Mouse (Mus musculus): ENCODE measurements at regions not wholly inside any gene's neighbourhood (a gene's known extent, or its start where the extent isn't known, plus 50 kb on each side); places are given as distances from the start of the nearest gene placed in this dataset.

GRCm38 (mm10) chr7:70649760-70650377 is 283.3 kb upstream of the Nr2f2 start:
- in situ Hi-C loops (cut with MboI, MseI) = no loop called here

DNA sequence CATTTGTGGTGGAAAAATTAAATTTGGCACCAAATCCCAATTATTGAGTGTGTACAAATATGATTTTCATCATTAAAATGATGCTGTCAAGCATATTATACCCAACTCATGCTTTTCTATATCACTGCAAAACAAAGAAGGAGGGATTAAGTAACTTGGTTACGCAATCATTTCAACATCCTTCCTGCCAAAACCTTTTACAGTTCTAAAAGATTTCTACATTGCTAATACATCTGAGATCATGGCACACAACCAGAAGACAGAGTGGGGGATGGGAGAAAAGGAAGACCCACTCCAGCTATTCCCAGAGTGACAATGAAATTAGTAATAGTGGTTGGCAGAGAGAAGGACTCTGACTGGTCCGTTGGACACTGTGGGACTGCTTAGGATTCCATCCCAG is 280.3 kb upstream of the Nr2f2 start:
- in situ Hi-C loops (cut with MboI, MseI) = no loop called here

DNA sequence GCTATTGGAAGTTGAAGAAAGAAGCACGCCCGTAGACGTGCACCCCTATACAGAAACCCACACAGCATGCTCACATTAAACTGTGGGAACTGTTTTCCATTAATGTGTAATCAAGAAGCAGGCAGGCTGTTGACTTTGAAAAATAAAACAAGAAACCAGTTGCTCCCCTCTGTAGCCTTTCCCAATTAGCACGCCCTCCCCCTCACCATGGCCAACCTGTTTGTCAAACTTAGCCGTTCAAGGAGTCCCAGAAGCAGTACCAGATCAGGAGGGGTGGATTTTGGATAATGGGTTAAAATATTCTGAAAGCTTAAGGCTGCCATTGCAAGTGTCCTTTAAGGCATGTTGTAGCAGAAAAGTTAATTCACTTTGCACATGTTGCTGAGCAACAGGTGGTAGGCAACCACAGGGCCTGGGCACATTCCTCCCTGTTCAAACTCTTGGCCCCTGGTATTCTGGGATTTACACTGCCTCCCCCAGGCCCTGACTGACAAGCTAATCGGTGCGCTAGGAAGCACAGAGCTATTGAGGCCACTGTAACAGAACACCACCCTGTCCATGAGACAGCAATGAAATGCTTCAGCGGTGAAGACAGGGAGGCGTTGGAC is 277.3 kb upstream of the Nr2f2 start:
- in situ Hi-C loops (cut with MboI, MseI) = no loop called here

DNA sequence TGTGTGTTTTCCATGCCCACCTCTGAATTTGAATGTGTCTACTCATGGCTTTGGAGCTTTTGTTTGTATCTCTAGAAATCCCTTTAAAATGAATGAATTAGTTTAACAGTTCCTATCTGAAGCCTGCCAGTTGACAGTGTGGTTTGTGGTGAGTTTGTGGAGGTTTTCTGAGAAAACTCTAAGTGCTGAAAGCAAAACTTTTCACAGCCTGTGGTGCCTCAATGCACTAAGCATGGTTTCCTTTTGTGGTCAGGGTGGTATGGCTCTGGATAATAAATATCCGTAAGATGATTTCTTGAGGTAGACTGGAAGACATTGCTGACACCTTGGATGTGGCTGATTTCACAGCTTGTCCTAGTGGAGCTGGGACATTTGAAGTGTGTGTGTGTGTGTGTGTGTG is 276.5 kb upstream of the Nr2f2 start:
- in situ Hi-C loops (cut with MboI, MseI) = no loop called here

- in situ Hi-C loops (cut with MboI, MseI) = no loop called here
Measured at GRCm38 (mm10) chr7:70641217-70641616, 274.7 kb upstream of the Nr2f2 start.

- in situ Hi-C loops (cut with MboI, MseI) = no loop called here
Measured at GRCm38 (mm10) chr7:70640574-70640973, 274.0 kb upstream of the Nr2f2 start.

DNA sequence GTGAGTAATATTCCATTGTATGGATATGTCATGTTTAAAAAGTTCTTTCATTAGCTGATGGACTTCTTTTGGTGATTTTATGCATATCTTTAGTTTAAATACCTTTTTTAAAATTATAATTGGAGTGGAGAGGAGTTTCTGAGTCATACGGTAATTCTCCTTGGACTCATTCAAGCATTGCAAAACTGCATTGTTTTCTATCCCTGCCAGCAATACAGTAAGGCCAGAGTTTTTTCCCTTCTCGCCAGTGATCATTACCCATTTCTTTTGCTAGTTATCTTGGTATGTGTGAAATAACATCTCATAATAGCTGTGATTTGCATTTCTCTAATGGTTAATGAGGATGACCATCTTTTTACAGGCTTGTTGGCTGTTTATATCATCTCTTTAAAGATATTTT is 271.6 kb upstream of the Nr2f2 start:
- in situ Hi-C loops (cut with MboI, MseI) = no loop called here

GRCm38 (mm10) chr7:70634016-70634415 is 267.5 kb upstream of the Nr2f2 start:
- in situ Hi-C loops (cut with MboI, MseI) = no loop called here

DNA sequence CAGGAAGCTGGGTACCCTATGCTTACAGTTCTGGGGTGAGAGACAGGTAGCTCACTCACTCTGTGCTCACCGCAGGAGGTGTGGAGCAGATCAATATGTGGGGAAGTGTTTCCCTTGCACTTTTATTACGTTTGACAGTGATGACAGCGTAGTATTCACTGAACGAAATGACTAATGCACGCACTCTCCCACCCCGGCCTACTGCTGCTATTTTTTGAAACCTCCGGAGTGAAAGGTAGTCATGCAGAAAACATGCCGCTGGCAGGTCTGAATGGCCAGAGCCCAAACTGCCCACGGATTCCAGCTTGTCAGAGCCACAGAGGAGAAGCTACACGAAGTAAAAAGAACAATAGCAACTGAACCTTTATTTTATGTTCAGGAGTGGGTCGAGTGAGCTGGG is 267.0 kb upstream of the Nr2f2 start:
- in situ Hi-C loops (cut with MboI, MseI) = no loop called here

- in situ Hi-C loops (cut with MboI, MseI) = no loop called here
Measured at GRCm38 (mm10) chr7:70625643-70626231, 259.2 kb upstream of the Nr2f2 start.

GRCm38 (mm10) chr7:70624727-70625642 is 258.4 kb upstream of the Nr2f2 start:
- in situ Hi-C loops (cut with MboI, MseI) = no loop called here

DNA sequence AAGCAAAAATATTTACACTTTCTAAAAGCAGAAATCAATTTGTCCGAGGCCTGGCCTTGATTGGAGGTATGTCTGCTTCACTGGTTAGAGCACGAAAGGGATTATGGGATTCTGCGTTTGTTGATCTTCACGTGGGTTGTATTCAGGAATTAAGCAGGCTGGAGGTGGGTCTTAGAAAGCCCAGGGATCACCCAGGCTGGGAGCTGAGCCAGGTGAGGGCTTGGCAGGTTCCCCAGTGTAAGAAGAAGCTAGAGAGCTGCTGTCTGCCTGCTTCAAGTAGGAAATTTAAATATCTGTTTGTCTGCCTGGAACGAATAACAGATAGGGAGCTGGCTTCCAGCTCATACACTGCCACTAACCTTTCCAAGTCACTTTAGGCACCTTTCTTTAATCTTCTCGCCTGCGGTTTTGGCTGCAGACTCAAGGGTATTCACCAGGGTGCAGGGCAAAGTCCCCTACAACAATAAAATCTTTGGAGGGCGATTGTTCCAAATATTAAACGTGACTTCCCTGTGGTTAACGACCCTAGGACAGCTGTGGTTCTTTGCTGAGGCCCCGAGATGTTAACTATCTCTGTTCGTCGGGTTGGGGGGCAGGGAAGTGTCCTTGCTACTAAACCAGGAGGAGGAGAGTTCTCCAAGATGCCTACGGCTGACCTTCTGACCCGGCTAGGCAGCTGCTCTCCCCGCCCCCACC is 257.6 kb upstream of the Nr2f2 start:
- in situ Hi-C loops (cut with MboI, MseI) = no loop called here

GRCm38 (mm10) chr7:70619400-70619799 is 252.9 kb upstream of the Nr2f2 start:
- in situ Hi-C loops (cut with MboI, MseI) = no loop called here

DNA sequence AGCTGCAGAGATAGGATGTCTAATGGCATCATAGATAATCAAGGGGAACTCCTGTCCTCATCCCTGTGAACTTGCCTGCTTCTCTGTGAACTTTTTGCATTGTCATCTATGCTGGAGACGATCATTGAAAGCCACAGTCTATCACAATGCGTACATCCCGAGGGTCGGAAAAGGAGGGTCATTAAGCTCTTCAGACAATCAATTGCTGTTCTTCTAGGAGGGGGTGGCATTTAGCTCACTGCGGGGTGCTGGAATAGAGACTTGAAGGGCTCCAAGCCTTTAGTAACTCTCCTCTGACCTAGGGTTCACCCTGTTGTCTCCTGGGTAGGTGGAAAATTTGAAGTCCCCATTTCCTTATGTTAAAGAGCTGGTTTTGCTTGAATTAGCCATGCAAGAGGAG is 251.7 kb upstream of the Nr2f2 start:
- in situ Hi-C loops (cut with MboI, MseI) = no loop called here

- in situ Hi-C loops (cut with MboI, MseI) = no loop called here
Measured at GRCm38 (mm10) chr7:70606511-70606910, 240.0 kb upstream of the Nr2f2 start.

DNA sequence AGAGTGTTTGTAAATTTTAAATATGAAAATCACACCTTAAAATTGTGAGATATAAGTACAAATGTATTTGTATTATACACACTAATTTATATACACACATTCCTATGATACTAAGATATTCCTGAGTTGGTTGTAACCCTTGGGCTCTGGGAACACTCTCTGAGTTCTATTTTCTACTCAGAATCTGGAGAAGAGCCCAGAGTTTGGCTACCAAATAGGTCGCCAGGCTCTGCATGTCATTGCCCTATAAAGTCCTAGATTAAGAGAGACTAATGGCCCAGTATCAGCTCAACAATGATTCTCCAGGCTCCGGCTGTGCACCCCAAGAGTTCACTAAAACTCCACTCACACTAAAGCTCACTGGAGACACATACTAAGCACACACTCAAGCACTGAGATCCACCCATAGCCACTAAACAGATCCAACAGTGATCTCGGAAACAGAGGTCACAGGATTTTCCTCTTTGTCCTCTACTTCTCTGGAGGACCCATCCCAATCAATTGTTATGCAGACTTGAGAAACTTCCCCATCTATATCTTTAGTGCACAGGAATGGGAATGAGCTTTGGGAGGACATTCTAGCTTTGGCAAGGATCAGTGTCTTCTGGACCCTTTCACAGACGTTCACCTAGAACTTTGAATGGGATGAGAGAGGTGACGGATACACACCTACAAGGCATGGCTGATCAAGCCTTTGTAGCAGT is 238.1 kb upstream of the Nr2f2 start:
- in situ Hi-C loops (cut with MboI, MseI) = no loop called here

GRCm38 (mm10) chr7:70593027-70593426 is 226.5 kb upstream of the Nr2f2 start:
- in situ Hi-C loops (cut with MboI, MseI) = no loop called here

- in situ Hi-C loops (cut with MboI, MseI) = no loop called here
Measured at GRCm38 (mm10) chr7:70591361-70592256, 225.1 kb upstream of the Nr2f2 start.

GRCm38 (mm10) chr7:70589713-70590112 is 223.2 kb upstream of the Nr2f2 start:
- in situ Hi-C loops (cut with MboI, MseI) = no loop called here

DNA sequence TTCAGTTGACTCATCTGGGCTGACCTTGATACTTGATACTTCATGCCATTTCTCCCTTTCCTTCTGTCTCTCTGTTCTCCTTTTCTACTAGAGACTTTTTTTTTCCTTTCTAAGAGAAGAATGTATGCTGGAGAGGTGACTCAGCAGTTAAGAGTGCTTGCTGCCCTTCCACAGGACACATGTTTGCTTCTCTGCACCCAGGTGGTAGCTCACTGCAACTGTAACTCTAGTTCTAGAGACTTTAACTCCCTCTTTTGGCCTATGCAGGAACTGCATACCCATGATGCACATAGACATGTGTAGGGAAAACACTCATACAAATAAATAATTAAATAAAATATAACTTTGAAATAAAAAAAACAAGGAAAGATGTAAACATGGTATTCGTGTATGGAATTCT is 221.5 kb upstream of the Nr2f2 start:
- in situ Hi-C loops (cut with MboI, MseI) = no loop called here

Data from T-helper 1 cell (primary cell).